Mouse (Mus musculus) cortical plate, adult 2 months (tissue): ENCODE data around the gene a. TPM values are rescaled to one million over a fixed set of nuclear protein-coding genes. Genes with fewer than 3 reads are reported as not detected.
"Not testable (repeated sequence)": the region's sequence is repeated elsewhere in the genome, so short reads cannot be mapped to it uniquely, and the experiment has no call there.

ENCODE experiments used
- H3K27ac ChIP-seq: fragments of 200-500 bp; 2 replicates; pipeline ENCODE4 v1.5.1; 2012; ENCODE audit warnings: low read length, control low read depth, inconsistent platforms; ENCODE audit not compliant: insufficient read depth
- H3K4me1 ChIP-seq: fragments of 200-500 bp; 2 replicates; pipeline ENCODE4 v1.6.1; 2011; ENCODE audit warnings: low read length; ENCODE audit not compliant: control insufficient read depth, insufficient read depth
- H3K4me3 ChIP-seq: fragments of 200-500 bp; 2 replicates; pipeline ENCODE4 v1.5.1; 2011; ENCODE audit warnings: mild to moderate bottlenecking, low read length, control low read depth; ENCODE audit not compliant: insufficient read depth
- CTCF ChIP-seq: fragments of 200-500 bp; IDR thresholded peaks from 2 replicates; pipeline ENCODE4 v1.5.1; 2011; ENCODE audit warnings: mild to moderate bottlenecking, control low read depth, low read length; ENCODE audit not compliant: insufficient read depth; ENCODE audit errors: extremely low read depth
- POLR2A ChIP-seq: fragments of 200-500 bp; IDR thresholded peaks from 2 replicates; pipeline ENCODE4 v1.6.1; 2011; ENCODE audit warnings: mild to moderate bottlenecking, low read length, control low read depth; ENCODE audit not compliant: insufficient read depth; ENCODE audit errors: extremely low read depth
- polyA plus RNA-seq: library from polyadenylated mRNA; depleted of rRNA; stranded (reverse); fragments of >200 nt; gene quantifications from 2 replicates; pipeline ENCODE4 v1.2.3, GENCODE M21; 2012

The a gene
- polyA plus RNA-seq, 1 experiment = 0.54 TPM

GRCm38 (mm10) chr2:154892201-154893044, 101.2 kb downstream of the a start, which contains the start of gene Eif2s2:
TSS of gene Eif2s2 (minus strand) at chr2:154892935.
- no peak within 1 kb of the TSS for H3K27ac ChIP-seq

GRCm38 (mm10) chr2:154893045-154893385, 101.8 kb downstream of the a start:
- no peak for TF ChIP-seq CTCF
- TF ChIP-seq POLR2A = no peak
- Histone ChIP-seq H3K27ac (no peak overlapping the region), H3K4me1 (no peaks in the 10 kb centered on the region; the same call in 1 of the 2 replicates), H3K4me3 (peak overlapping the region; percentile 4)

More at GRCm38 (mm10) chr2:154892201-154893044, 101.2 kb downstream of the a start, which contains the start of gene Eif2s2:
- TF ChIP-seq POLR2A (peak; percentile 69; the same call in 1 of the 2 replicates), CTCF (no peak)
- Histone ChIP-seq H3K4me1 (no peaks in the 10 kb centered on the region; the same call in 1 of the 2 replicates), H3K4me3 (peak within 1 kb of the TSS; percentile 72)

- Histone ChIP-seq H3K4me1 (no peaks in the 10 kb centered on the region; the same call in 1 of the 2 replicates), H3K4me3 (peak overlapping the region; percentile 4; the same call in 1 of the 2 replicates), H3K27ac (no peak overlapping the region)
- TF ChIP-seq CTCF (no peak), POLR2A (no peak)
These were observed 102.3 kb downstream of the a start for GRCm38 (mm10) chr2:154893548-154893947.

GRCm38 (mm10) chr2:154899004-154899403, 107.8 kb downstream of the a start:
- H3K4me3 ChIP-seq, H3K27ac ChIP-seq, H3K4me1 ChIP-seq: not testable (repeated sequence)

- not testable (repeated sequence) for H3K4me1 ChIP-seq, H3K27ac ChIP-seq, H3K4me3 ChIP-seq
These were observed 108.2 kb downstream of the a start for GRCm38 (mm10) chr2:154899412-154899811.

GRCm38 (mm10) chr2:154902111-154902510, 110.9 kb downstream of the a start:
- H3K4me3 ChIP-seq = no peak overlapping the region
- no peaks in the 10 kb centered on the region for H3K4me1 ChIP-seq
- no peak overlapping the region for H3K27ac ChIP-seq
- TF ChIP-seq CTCF (no peak), POLR2A (no peak)

GRCm38 (mm10) chr2:154905796-154906195, 114.6 kb downstream of the a start:
- no peaks in the 10 kb centered on the region for H3K4me1 ChIP-seq
- no peak overlapping the region for H3K27ac ChIP-seq
- TF ChIP-seq POLR2A (no peak), CTCF (no peak)
- H3K4me3 ChIP-seq = no peak overlapping the region

GRCm38 (mm10) chr2:154908223-154908622, 117.0 kb downstream of the a start:
- H3K4me3 ChIP-seq, H3K27ac ChIP-seq, H3K4me1 ChIP-seq: not testable (repeated sequence)
- TF ChIP-seq CTCF = 0 out of 2 replicates have a peak, but pooled peaks have one; percentile 8

- no peaks in the 10 kb centered on the region for H3K4me1 ChIP-seq
- no peak for TF ChIP-seq POLR2A
- no peak for TF ChIP-seq CTCF
- no peak overlapping the region for H3K4me3 ChIP-seq
- H3K27ac ChIP-seq = no peak overlapping the region
These were observed 118.6 kb downstream of the a start for GRCm38 (mm10) chr2:154909789-154910188.

GRCm38 (mm10) chr2:154915922-154916541, 124.8 kb downstream of the a start:
- H3K27ac ChIP-seq = no peak overlapping the region
- H3K4me1 ChIP-seq = no peaks in the 10 kb centered on the region
- TF ChIP-seq CTCF (no peak), POLR2A (no peak)
- no peak overlapping the region for H3K4me3 ChIP-seq
